ENCODE assay signal across 13 mouse cellular contexts in the genomic region with DNA sequence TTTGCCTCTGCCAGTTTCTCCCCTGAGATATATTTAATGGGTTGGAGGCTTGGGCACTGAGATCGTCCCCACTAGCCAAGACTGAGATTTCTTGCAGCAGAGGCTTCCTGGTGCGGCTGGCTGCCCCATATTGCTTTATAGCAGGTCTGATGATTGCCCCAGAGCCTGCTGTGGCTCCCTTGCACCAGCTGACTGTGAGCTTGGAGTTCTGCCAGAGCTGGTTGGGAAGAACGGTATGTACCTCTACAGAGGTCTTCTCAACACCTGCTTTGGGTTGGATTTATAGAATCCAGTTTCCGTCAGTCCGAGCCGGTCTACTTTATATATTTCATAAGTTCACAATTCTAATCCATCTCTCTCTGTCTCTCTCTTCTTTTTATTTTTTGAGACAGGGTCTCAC. TPM values are rescaled to one million over a fixed set of nuclear protein-coding genes. Genes with fewer than 3 reads are reported as not detected.
A peak's percentile ranks its signal among the peaks of the same experiment; 100 is the strongest.
DNase-seq lines count a peak whose midpoint lies in the region; ATAC-seq and TF ChIP-seq lines count a peak whose summit lies in the region.
"Had no signal": no experiment of that assay in that cellular context is flagged by ENCODE, and none has a peak within 500 bp of the region (broad histone marks: within the 10 kb centered on the region; RNA-seq: fewer than 3 reads in every experiment).

No protein-coding gene starts in this region.

- H3K4me3 ChIP-seq in limb, embryonic 14.5 days (replicated peaks; ENCODE audit: low read length): no peak overlapping the region
- H3K4me3 ChIP-seq in limb, embryonic 10.5 days: no peak overlapping the region
- no peak overlapping the region for H3K4me3 ChIP-seq in heart, postnatal 0 days (ENCODE audit: low read depth, low read length)
- H3K4me3 ChIP-seq: forebrain, embryonic 13.5 days; hindbrain, embryonic 10.5 days; limb, embryonic 15.5 days had no signal

- H3K36me3 ChIP-seq in limb, embryonic 14.5 days (ENCODE audit: control insufficient read depth, insufficient read depth, low read length): peaks cover 11% of the 10 kb centered on the region; the same call in 1 of the 2 replicates
- peaks cover 53% of the 10 kb centered on the region for H3K36me3 ChIP-seq in limb, embryonic 10.5 days
- H3K36me3 ChIP-seq in heart, postnatal 0 days (replicated peaks; ENCODE audit: control insufficient read depth, insufficient read depth, low read length): peaks cover 8% of the 10 kb centered on the region; the same call in 1 of the 2 replicates

- H3K9me3 ChIP-seq in limb, embryonic 14.5 days (ENCODE audit: control insufficient read depth, low read length): no peaks in the 10 kb centered on the region
- no peaks in the 10 kb centered on the region for H3K9me3 ChIP-seq in limb, embryonic 10.5 days (replicated peaks)
- no peaks in the 10 kb centered on the region for H3K9me3 ChIP-seq in heart, postnatal 0 days (replicated peaks; ENCODE audit: control insufficient read depth, low read length)
- H3K9me3 ChIP-seq: forebrain, embryonic 13.5 days; G1E; hindbrain, embryonic 10.5 days; limb, embryonic 15.5 days had no signal

- H3K9ac ChIP-seq in limb, embryonic 14.5 days (ENCODE audit: low read depth, low read length, severe bottlenecking): no peak overlapping the region
- H3K9ac ChIP-seq in heart, postnatal 0 days (replicated peaks; ENCODE audit: low read depth, low read length): peak overlapping the region; percentile 18; the same call in 1 of the 2 replicates
- H3K9ac ChIP-seq: forebrain, embryonic 13.5 days; limb, embryonic 15.5 days had no signal

- ATAC-seq in limb, embryonic 14.5 days (ENCODE audit: low FRiP score, low read depth): no peak
- peak; percentile 71 for ATAC-seq in heart, postnatal 0 days (ENCODE audit: insufficient read depth, low read depth)
- ATAC-seq in megakaryocyte-erythroid progenitor cell, adult 5-6 weeks (replicated peaks; ENCODE audit: low FRiP score, low TSS enrichment, poor library complexity, severe bottlenecking): no peak
- ATAC-seq: forebrain, embryonic 13.5 days had no signal

- no peak for TF ChIP-seq POLR2A in limb, embryonic 14.5 days (IDR thresholded peaks at IDR 0.05; ENCODE audit: borderline replicate concordance, extremely low read depth, insufficient read depth, insufficient read length)

- TF ChIP-seq CTCF in heart, postnatal 0 days (IDR thresholded peaks at IDR 0.05; ENCODE audit: low read depth): no peak

- WGBS in limb, embryonic 14.5 days: 29% methylated on average over 6 of the region's 6 CpGs
- 83% methylated on average over 6 of the region's 6 CpGs for WGBS in limb, embryonic 10.5 days
- 47% methylated on average over 6 of the region's 6 CpGs for WGBS in heart, postnatal 0 days

- no peak overlapping the region for H3K27ac ChIP-seq in limb, embryonic 14.5 days (replicated peaks; ENCODE audit: low read depth, low read length)
- no peak overlapping the region for H3K27ac ChIP-seq in limb, embryonic 10.5 days
- peak overlapping the region; percentile 78 for H3K27ac ChIP-seq in heart, postnatal 0 days (ENCODE audit: low read depth)
- H3K27ac ChIP-seq: forebrain, embryonic 13.5 days; hindbrain, embryonic 10.5 days; limb, embryonic 15.5 days had no signal

- peak; percentile 71 to 84 for DNase-seq in adrenal gland, adult (ENCODE audit: inconsistent age in 2 of 2, low spot score in 1 of 2)
- DNase-seq in adrenal gland, adult 18-20 months (ENCODE audit: low spot score in 2 of 2): no peak
- DNase-seq in limb, embryonic 14.5 days (ENCODE audit: low spot score): peak; percentile 24
- DNase-seq in limb, embryonic 10.5 days (ENCODE audit: low spot score): no peak
- DNase-seq in heart, postnatal 0 days (ENCODE audit: low spot score): peak; percentile 78
- DNase-seq in lung, postnatal 14 days: peak; percentile 75
- no peak for DNase-seq in urinary bladder, adult 18-20 months (ENCODE audit: low spot score in 2 of 2)
- DNase-seq: midbrain, embryonic 14.5 days had no signal

- peak; percentile 98 for TF ChIP-seq EP300 in heart, postnatal 0 days (IDR thresholded peaks at IDR 0.05; ENCODE audit: low read depth)

- H3K27me3 ChIP-seq in limb, embryonic 14.5 days (ENCODE audit: control insufficient read depth, insufficient read depth, low read length): no peaks in the 10 kb centered on the region
- H3K27me3 ChIP-seq in limb, embryonic 10.5 days (ENCODE audit: low read depth, poor library complexity, severe bottlenecking): no peaks in the 10 kb centered on the region
- H3K27me3 ChIP-seq in heart, postnatal 0 days (ENCODE audit: control insufficient read depth, insufficient read depth, low read length): no peaks in the 10 kb centered on the region
- H3K27me3 ChIP-seq: forebrain, embryonic 13.5 days; limb, embryonic 15.5 days had no signal

- H3K4me1 ChIP-seq in limb, embryonic 14.5 days (ENCODE audit: control insufficient read depth, insufficient read depth, low read length): peaks cover 20% of the 10 kb centered on the region
- peaks cover 10% of the 10 kb centered on the region; the same call in 1 of the 2 replicates for H3K4me1 ChIP-seq in limb, embryonic 10.5 days
- H3K4me1 ChIP-seq in heart, postnatal 0 days (ENCODE audit: control insufficient read depth, insufficient read depth): peaks cover 29% of the 10 kb centered on the region
- H3K4me1 ChIP-seq: forebrain, embryonic 13.5 days; hindbrain, embryonic 10.5 days had no signal

- H3K4me2 ChIP-seq in limb, embryonic 14.5 days (replicated peaks; ENCODE audit: low read depth, low read length, severe bottlenecking): no peak overlapping the region
- H3K4me2 ChIP-seq in heart, postnatal 0 days (ENCODE audit: low read depth, low read length): no peak overlapping the region
- H3K4me2 ChIP-seq: forebrain, embryonic 13.5 days; limb, embryonic 15.5 days had no signal

RNA-seq across cellular contexts. Expression of a gene that starts 59.4 kb away (rescaled TPM):
- total RNA-seq in adrenal gland, adult 18-20 months (2021): not detected
- polyA plus RNA-seq in limb, embryonic 14.5 days (2012; rRNA removed): 5.0 and 7.4 TPM in 2 replicates
- 4.9 and 6.4 TPM in 2 replicates for polyA plus RNA-seq in limb, embryonic 14.5 days (2014; fragmentation: Nextera tagmentation; extraction: Ambion mirVana)
- polyA plus RNA-seq in limb, embryonic 10.5 days (2016; fragmentation: Nextera tagmentation; extraction: Ambion mirVana): 3.4 and 4.1 TPM in 2 replicates
- total RNA-seq in heart, postnatal 0 days (2014; rRNA removed; ENCODE audit: low replicate concordance): 0.61 and 5.3 TPM in 2 replicates
- polyA plus RNA-seq in heart, postnatal 0 days (2015; fragmentation: Nextera tagmentation; extraction: Ambion mirVana): 0.86 and 1.3 TPM in 2 replicates
- total RNA-seq in megakaryocyte-erythroid progenitor cell, adult 5-6 weeks (2014; fragmentation: Nextera tagmentation): not detected in 2 replicates
- total RNA-seq in megakaryocyte-erythroid progenitor cell, adult 5-6 weeks (2017): 0.99 TPM in 1 of 2 replicates, not detected in the other
- polyA plus RNA-seq: G1E had no signal

Comparison
In these comparisons a context has a peak if more than half of its experiments do, and no peak if none do; other contexts are left out.
1. DNase-seq: peak in adrenal gland, adult (2 of 2), limb, embryonic 14.5 days (single experiment), heart, postnatal 0 days (single experiment) and lung, postnatal 14 days (single experiment); none in adrenal gland, adult 18-20 months (0 of 2), limb, embryonic 10.5 days (single experiment) and urinary bladder, adult 18-20 months (0 of 2).